Mouse (Mus musculus) right cerebral cortex, postnatal 14 days (tissue): Measurements from ENCODE around the gene Mtfmt.

Experiments used
- DNase-seq: peaks from one replicate; pipeline ENCODE4 v3.0.0; 2022

Mtfmt gene

GRCm38 (mm10) chr9:65428003-65428402 is 7.6 kb upstream of the Mtfmt start:
- DNase-seq, result no peak

- no peak for DNase-seq
These were observed 5.2 kb upstream of the Mtfmt start for GRCm38 (mm10) chr9:65430401-65430800.

- DNase-seq, result no peak
These were observed 4.7 kb upstream of the Mtfmt start for GRCm38 (mm10) chr9:65430921-65431320.

- DNase-seq, result peak; percentile 83
These were observed 3.3 kb upstream of the Mtfmt start for GRCm38 (mm10) chr9:65432236-65432635.

- DNase-seq, result peak; percentile 28
These were observed 1.4 kb upstream of the Mtfmt start for GRCm38 (mm10) chr9:65434140-65434539.

- no peak for DNase-seq
These were observed 371 bp upstream of the Mtfmt start for GRCm38 (mm10) chr9:65435211-65435610.

- no peak for DNase-seq
These were observed 9.1 kb downstream of the Mtfmt start for GRCm38 (mm10) chr9:65444692-65445091.

- DNase-seq, result no peak
These were observed 12.4 kb downstream of the Mtfmt start for GRCm38 (mm10) chr9:65447951-65448350.

- no peak for DNase-seq
These were observed 23.4 kb downstream of the Mtfmt start for GRCm38 (mm10) chr9:65458975-65459374.

GRCm38 (mm10) chr9:65460198-65460597 is 24.6 kb downstream of the Mtfmt start:
- no peak for DNase-seq

GRCm38 (mm10) chr9:65460732-65461442 is 25.3 kb downstream of the Mtfmt start, which contains the start of gene Spg21:
Gene Spg21 (plus strand): TSS chr9:65460947.
- DNase-seq, result peak; percentile 96

GRCm38 (mm10) chr9:65462544-65462943 is 27.0 kb downstream of the Mtfmt start:
- no peak for DNase-seq

- DNase-seq, result peak; percentile 17
These were observed 28.6 kb downstream of the Mtfmt start for GRCm38 (mm10) chr9:65464161-65464560.

GRCm38 (mm10) chr9:65465241-65465640 is 29.7 kb downstream of the Mtfmt start:
- DNase-seq, result no peak

- DNase-seq, result no peak
These were observed 32.1 kb downstream of the Mtfmt start for GRCm38 (mm10) chr9:65467686-65468085.

GRCm38 (mm10) chr9:65472769-65473168 is 37.2 kb downstream of the Mtfmt start:
- no peak for DNase-seq

- DNase-seq, result no peak
These were observed 43.6 kb downstream of the Mtfmt start for GRCm38 (mm10) chr9:65479158-65479557.

GRCm38 (mm10) chr9:65480071-65480470 is 44.5 kb downstream of the Mtfmt start:
- no peak for DNase-seq

- no peak for DNase-seq
These were observed 55.9 kb downstream of the Mtfmt start for GRCm38 (mm10) chr9:65491476-65491875.

- DNase-seq, result no peak
These were observed 56.8 kb downstream of the Mtfmt start for GRCm38 (mm10) chr9:65492351-65492750.

- no peak for DNase-seq
These were observed 57.3 kb downstream of the Mtfmt start for GRCm38 (mm10) chr9:65492851-65493250.

- no peak for DNase-seq
These were observed 66.6 kb downstream of the Mtfmt start for GRCm38 (mm10) chr9:65502146-65502545.
